Mouse (Mus musculus) hindbrain, embryonic 16.5 days (tissue): ENCODE measurements around the gene Olfr1104. TPM values are rescaled to one million over a fixed set of nuclear protein-coding genes. Genes with fewer than 3 reads are reported as not detected.

Experiments used
- ATAC-seq: fragments of 200-750 bp; cut with Nextera tagmentation; 2 replicates; pipeline ENCODE4 v1.8.0; 2017; ENCODE audit warnings: moderate TSS enrichment, moderate library complexity
- H3K27ac ChIP-seq: fragments of 300-500 bp; sonication (generic); 2 replicates; pipeline ENCODE4 v1.5.1; 2014; ENCODE audit warnings: low read depth, mild to moderate bottlenecking, control low read depth, low read length, moderate library complexity
- H3K27me3 ChIP-seq: fragments of 300-500 bp; sonication (generic); replicated peaks from 2 replicates; pipeline ENCODE4 v1.6.1; 2014; ENCODE audit warnings: low read length; ENCODE audit not compliant: control insufficient read depth, insufficient read depth
- H3K36me3 ChIP-seq: fragments of 300-500 bp; sonication (generic); 2 replicates; pipeline ENCODE4 v1.6.1; 2014; ENCODE audit warnings: mild to moderate bottlenecking, low read length, moderate library complexity, mixed read lengths; ENCODE audit not compliant: control insufficient read depth, insufficient read depth
- H3K4me1 ChIP-seq: fragments of 300-500 bp; sonication (generic); 2 replicates; pipeline ENCODE4 v1.6.1; 2014; ENCODE audit warnings: low read depth, low read length; ENCODE audit not compliant: control insufficient read depth, insufficient read depth
- H3K4me2 ChIP-seq: fragments of 300-500 bp; sonication (generic); 2 replicates; pipeline ENCODE4 v1.6.1; 2014; ENCODE audit warnings: mild to moderate bottlenecking, low read length, control low read depth, moderate library complexity
- H3K4me3 ChIP-seq: fragments of 300-500 bp; sonication (generic); 2 replicates; pipeline ENCODE4 v1.5.1; 2014; ENCODE audit warnings: mild to moderate bottlenecking, low read length, control low read depth, moderate library complexity
- H3K9ac ChIP-seq: fragments of 300-500 bp; sonication (generic); 2 replicates; pipeline ENCODE4 v1.6.1; 2014; ENCODE audit warnings: low read depth, mild to moderate bottlenecking, control low read depth, low read length, moderate library complexity
- H3K9me3 ChIP-seq: fragments of 300-500 bp; sonication (generic); 2 replicates; pipeline ENCODE4 v1.6.1; 2014; ENCODE audit warnings: mild to moderate bottlenecking, low read length, moderate library complexity; ENCODE audit not compliant: control insufficient read depth
- WGBS: fragments of 180-500 bp; shearing (Covaris S2); extraction: QIAGEN DNeasy Blood & Tissue Kit; methylation state at CpG from one replicate; pipeline ENCODE4 v1.1.7; 2014; 5-methylcytosine and 5-hydroxymethylcytosine counted together
- polyA plus RNA-seq: library from polyadenylated mRNA; unstranded; fragments of >200 nt; fragmentation: Nextera tagmentation; extraction: Ambion mirVana; gene quantifications from 2 replicates; pipeline ENCODE4 v1.2.1, GENCODE M21; 2015

The Olfr1104 gene
- polyA plus RNA-seq = not detected in 2 replicates

GRCm38 (mm10) chr2:87026980-87027379 is at the start of gene Olfr1104:
Gene Olfr1104 (minus strand): TSS chr2:87027080.
- Histone ChIP-seq H3K36me3 (no peaks in the 10 kb centered on the region), H3K27ac (no peak within 1 kb of the TSS), H3K9ac (no peak within 1 kb of the TSS), H3K9me3 (no peaks in the 10 kb centered on the region), H3K4me2 (no peak within 1 kb of the TSS), H3K27me3 (no peaks in the 10 kb centered on the region), H3K4me1 (no peaks in the 10 kb centered on the region), H3K4me3 (no peak within 1 kb of the TSS)
- 84% methylated on average over 1 of the region's 1 CpGs for WGBS
- no peak for ATAC-seq

GRCm38 (mm10) chr2:87075717-87076116 is 48.8 kb upstream of the Olfr1104 start, which contains the start of gene Olfr1107:
Gene Olfr1107 (minus strand): TSS chr2:87075817.
- Histone ChIP-seq H3K27ac (no peak within 1 kb of the TSS), H3K36me3 (no peaks in the 10 kb centered on the region), H3K9ac (no peak within 1 kb of the TSS), H3K9me3 (no peaks in the 10 kb centered on the region), H3K4me2 (no peak within 1 kb of the TSS), H3K4me1 (no peaks in the 10 kb centered on the region), H3K4me3 (no peak within 1 kb of the TSS), H3K27me3 (no peaks in the 10 kb centered on the region)
- no peak for ATAC-seq
- WGBS = 83% methylated on average over 1 of the region's 1 CpGs

- H3K9me3 ChIP-seq = no peaks in the 10 kb centered on the region
- ATAC-seq = no peak
- no peaks in the 10 kb centered on the region for H3K36me3 ChIP-seq
- 81% methylated on average over 1 of the region's 1 CpGs for WGBS
- H3K4me3 ChIP-seq = no peak within 1 kb of the TSS
- no peaks in the 10 kb centered on the region for H3K4me1 ChIP-seq
- no peaks in the 10 kb centered on the region for H3K27me3 ChIP-seq
- no peak within 1 kb of the TSS for H3K27ac ChIP-seq
- no peak within 1 kb of the TSS for H3K9ac ChIP-seq
- H3K4me2 ChIP-seq = no peak within 1 kb of the TSS
Measured at GRCm38 (mm10) chr2:87052173-87052572, 25.3 kb upstream of the Olfr1104 start, which contains the start of gene Olfr1106. Gene Olfr1106 (minus strand): TSS chr2:87052273.

DNA sequence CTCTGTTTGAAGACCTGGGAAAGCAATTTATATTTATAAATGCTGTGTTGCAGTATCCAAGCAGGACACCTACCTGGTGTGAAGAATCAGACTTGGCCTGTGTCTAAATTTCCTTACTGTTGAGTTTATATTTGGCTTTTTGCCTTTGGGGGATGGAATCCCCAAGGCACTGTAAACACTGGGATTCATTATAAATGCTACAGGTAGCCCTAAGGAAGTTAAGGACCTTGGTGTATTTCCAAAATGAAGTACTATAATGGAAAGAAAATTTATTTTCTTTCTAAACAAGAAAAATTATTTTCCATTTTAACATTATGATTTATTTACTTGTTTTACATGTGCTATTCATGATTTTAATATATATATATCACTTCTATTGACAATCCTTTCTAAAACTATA is 9.6 kb upstream of the Olfr1104 start, which contains the start of gene Olfr1105:
Gene Olfr1105 (minus strand): TSS at position 101 of the 400 bp plus-strand sequence.
- ATAC-seq = no peak
- Histone ChIP-seq H3K9me3 (no peaks in the 10 kb centered on the region), H3K9ac (no peak within 1 kb of the TSS), H3K4me3 (no peak within 1 kb of the TSS), H3K27me3 (no peaks in the 10 kb centered on the region), H3K4me1 (no peaks in the 10 kb centered on the region), H3K4me2 (no peak within 1 kb of the TSS), H3K27ac (no peak within 1 kb of the TSS), H3K36me3 (no peaks in the 10 kb centered on the region)

- H3K4me2 ChIP-seq = no peak within 1 kb of the TSS
- ATAC-seq = no peak
- no peaks in the 10 kb centered on the region for H3K9me3 ChIP-seq
- H3K4me3 ChIP-seq = no peak within 1 kb of the TSS
- no peak within 1 kb of the TSS for H3K9ac ChIP-seq
- no peak within 1 kb of the TSS for H3K27ac ChIP-seq
- no peaks in the 10 kb centered on the region for H3K36me3 ChIP-seq
- H3K4me1 ChIP-seq = no peaks in the 10 kb centered on the region
- H3K27me3 ChIP-seq = no peaks in the 10 kb centered on the region
Measured at GRCm38 (mm10) chr2:86998098-86998497, 28.8 kb downstream of the Olfr1104 start, which contains the start of gene Olfr1102. Gene Olfr1102 (plus strand): TSS chr2:86998398.

DNA sequence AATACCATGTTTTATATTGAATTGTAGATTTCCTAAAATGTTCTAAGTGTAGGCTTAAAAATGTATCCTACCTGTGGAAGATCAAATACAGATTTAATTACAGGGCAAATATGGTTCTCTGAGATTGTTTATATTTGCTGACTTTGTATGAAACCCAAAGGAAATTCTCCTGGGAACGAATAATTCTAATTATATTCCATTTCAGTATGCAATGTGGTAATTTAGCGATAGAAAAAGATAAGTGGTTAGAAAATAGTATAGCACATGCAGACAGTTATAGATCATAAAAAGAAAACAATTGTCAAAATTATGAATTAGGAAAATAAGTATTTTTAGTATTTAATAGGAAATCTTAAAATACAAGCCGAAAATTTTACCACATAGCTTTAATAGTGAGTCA is 35.8 kb downstream of the Olfr1104 start, which contains the start of gene Olfr1101:
Gene Olfr1101 (minus strand): TSS at position 101 of the 400 bp plus-strand sequence.
- no peaks in the 10 kb centered on the region for H3K9me3 ChIP-seq
- H3K4me2 ChIP-seq = no peak within 1 kb of the TSS
- WGBS = 82% methylated on average over 3 of the region's 3 CpGs
- H3K4me3 ChIP-seq = no peak within 1 kb of the TSS
- H3K27ac ChIP-seq = no peak within 1 kb of the TSS
- H3K4me1 ChIP-seq = no peaks in the 10 kb centered on the region
- no peaks in the 10 kb centered on the region for H3K27me3 ChIP-seq
- no peaks in the 10 kb centered on the region for H3K36me3 ChIP-seq
- ATAC-seq = no peak
- no peak within 1 kb of the TSS for H3K9ac ChIP-seq

GRCm38 (mm10) chr2:86979854-86980253 is 47.0 kb downstream of the Olfr1104 start, which contains the start of gene Olfr1100:
Gene Olfr1100 (minus strand): TSS chr2:86979954.
- 82% methylated on average over 3 of the region's 3 CpGs for WGBS
- ATAC-seq = no peak
- H3K4me2 ChIP-seq = no peak within 1 kb of the TSS

More at GRCm38 (mm10) chr2:86979854-86980253, 47.0 kb downstream of the Olfr1104 start, which contains the start of gene Olfr1100:
- no peaks in the 10 kb centered on the region for H3K27me3 ChIP-seq
- H3K4me3 ChIP-seq = no peak within 1 kb of the TSS
- H3K9ac ChIP-seq = no peak within 1 kb of the TSS
- no peaks in the 10 kb centered on the region for H3K4me1 ChIP-seq
- no peaks in the 10 kb centered on the region for H3K9me3 ChIP-seq
- no peak within 1 kb of the TSS for H3K27ac ChIP-seq
- no peaks in the 10 kb centered on the region for H3K36me3 ChIP-seq

Other genes starting within 250 kb of the Olfr1104 start
- not detected in 2 replicates for gene Olfr1093, start 244.6 kb downstream of the Olfr1104 start, polyA plus RNA-seq
- not detected in 2 replicates for gene Olfr141, start 217.1 kb downstream of the Olfr1104 start, polyA plus RNA-seq
- gene Olfr1094, start 202.4 kb downstream of the Olfr1104 start, polyA plus RNA-seq = not detected in 2 replicates
- not detected in 2 replicates for gene Olfr1095, start 175.4 kb downstream of the Olfr1104 start, polyA plus RNA-seq
- gene Gm13723, start 152.3 kb downstream of the Olfr1104 start, polyA plus RNA-seq = not detected in 2 replicates
- not detected in 2 replicates for gene Olfr1097, start 134.9 kb downstream of the Olfr1104 start, polyA plus RNA-seq
- not detected in 2 replicates for gene Olfr1098, start 102.5 kb downstream of the Olfr1104 start, polyA plus RNA-seq
- not detected in 2 replicates for gene Olfr1099, start 66.4 kb downstream of the Olfr1104 start, polyA plus RNA-seq
- gene Olfr1100, start 47.1 kb downstream of the Olfr1104 start, polyA plus RNA-seq = not detected in 2 replicates
- not detected in 2 replicates for gene Olfr1101, start 35.9 kb downstream of the Olfr1104 start, polyA plus RNA-seq
- not detected in 2 replicates for gene Olfr1102, start 28.7 kb downstream of the Olfr1104 start, polyA plus RNA-seq
- gene Olfr1105, start 9.5 kb upstream of the Olfr1104 start, polyA plus RNA-seq = not detected in 2 replicates
- gene Olfr1106, start 25.2 kb upstream of the Olfr1104 start, polyA plus RNA-seq = not detected in 2 replicates
- gene Olfr1107, start 48.7 kb upstream of the Olfr1104 start, polyA plus RNA-seq = not detected in 2 replicates
- gene Olfr1109, start 68.9 kb upstream of the Olfr1104 start, polyA plus RNA-seq = not detected in 2 replicates
- not detected in 2 replicates for gene Olfr259, start 87.5 kb upstream of the Olfr1104 start, polyA plus RNA-seq
- gene Olfr1110, start 113.2 kb upstream of the Olfr1104 start, polyA plus RNA-seq = not detected in 2 replicates
- not detected in 2 replicates for gene Olfr1111, start 125.5 kb upstream of the Olfr1104 start, polyA plus RNA-seq
- not detected in 2 replicates for gene Olfr1112, start 160.7 kb upstream of the Olfr1104 start, polyA plus RNA-seq
- gene Olfr1113, start 181.9 kb upstream of the Olfr1104 start, polyA plus RNA-seq = not detected in 2 replicates
- not detected in 2 replicates for gene Olfr1115, start 220.9 kb upstream of the Olfr1104 start, polyA plus RNA-seq
- not detected in 2 replicates for gene Olfr1116, start 240.5 kb upstream of the Olfr1104 start, polyA plus RNA-seq